Mouse (Mus musculus) heart, postnatal 14 days (tissue): ENCODE measurements at regions not wholly inside any gene's neighbourhood (a gene's known extent, or its start where the extent isn't known, plus 50 kb on each side); places are given as distances from the start of the nearest gene placed in this dataset.

ENCODE experiments used
- DNase-seq, 2 experiments: peaks; one replicate each; pipeline ENCODE4 v3.0.0; 2021 to 2022
- intact Hi-C: fragments of 180-260 bp; cut with DNase I; formaldehyde crosslinking; loops from one replicate; pipeline ENCODE4 v1.15.1; 2025

DNA sequence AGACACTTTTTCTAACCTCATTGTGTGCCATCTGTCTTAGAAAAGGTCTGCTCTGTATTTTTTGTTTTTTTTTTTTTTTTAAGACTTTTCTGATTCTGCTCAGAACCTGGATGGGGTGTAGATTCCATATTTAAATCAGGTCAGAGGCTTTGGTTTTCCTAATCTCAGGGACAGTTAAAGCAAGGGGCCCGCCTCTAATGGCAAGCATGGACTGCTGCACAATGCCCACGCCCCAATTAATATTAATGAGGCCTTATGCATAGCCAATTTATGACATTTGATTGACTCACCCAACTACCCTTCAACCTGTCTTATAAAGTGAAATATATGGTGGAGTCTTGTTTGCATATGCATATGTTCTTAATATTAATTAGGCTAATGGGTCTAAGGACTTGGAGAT lies 662.6 kb downstream of the Bcl11a start:
- intact Hi-C loops: no loop called here
- no peak for DNase-seq

GRCm38 (mm10) chr11:24742561-24742960 lies 664.7 kb downstream of the Bcl11a start:
- DNase-seq: no peak
- intact Hi-C loops: no loop called here

GRCm38 (mm10) chr11:24743439-24743838 lies 665.6 kb downstream of the Bcl11a start:
- intact Hi-C loops: no loop called here
- DNase-seq: no peak

GRCm38 (mm10) chr11:24745841-24746240 lies 668.0 kb downstream of the Bcl11a start:
- intact Hi-C loops: no loop called here
- DNase-seq: no peak

DNA sequence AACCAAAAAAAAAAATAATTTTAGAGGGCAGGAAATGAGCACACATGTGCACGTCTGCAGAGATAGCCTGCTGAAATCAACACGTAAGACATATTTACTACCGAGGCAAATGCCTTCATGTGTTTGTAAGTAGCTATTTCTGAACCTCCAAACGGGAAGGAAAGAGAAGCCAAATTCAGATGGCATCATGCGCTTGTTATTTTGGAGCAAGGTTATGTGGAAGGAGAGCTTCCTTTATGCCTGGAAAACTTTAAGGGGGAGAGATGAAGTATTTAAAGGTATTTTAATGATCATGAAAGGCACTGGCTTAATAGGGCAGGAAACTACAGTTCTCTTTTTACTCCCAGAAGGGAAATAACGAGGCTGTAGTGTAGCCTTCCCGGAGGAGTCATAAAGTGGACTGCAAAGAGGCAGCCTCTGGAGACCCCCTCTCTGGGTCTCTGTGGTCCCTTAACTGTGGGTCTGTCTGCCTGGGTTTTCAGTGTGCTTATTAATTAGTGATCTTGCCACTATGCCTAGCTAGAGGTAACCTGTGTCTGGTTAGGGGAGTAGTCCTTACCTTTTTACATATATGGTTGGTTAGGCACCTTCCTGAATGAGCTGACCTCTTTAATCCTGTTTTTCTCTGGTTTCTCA lies 672.4 kb downstream of the Bcl11a start:
- DNase-seq: no peak

DNA sequence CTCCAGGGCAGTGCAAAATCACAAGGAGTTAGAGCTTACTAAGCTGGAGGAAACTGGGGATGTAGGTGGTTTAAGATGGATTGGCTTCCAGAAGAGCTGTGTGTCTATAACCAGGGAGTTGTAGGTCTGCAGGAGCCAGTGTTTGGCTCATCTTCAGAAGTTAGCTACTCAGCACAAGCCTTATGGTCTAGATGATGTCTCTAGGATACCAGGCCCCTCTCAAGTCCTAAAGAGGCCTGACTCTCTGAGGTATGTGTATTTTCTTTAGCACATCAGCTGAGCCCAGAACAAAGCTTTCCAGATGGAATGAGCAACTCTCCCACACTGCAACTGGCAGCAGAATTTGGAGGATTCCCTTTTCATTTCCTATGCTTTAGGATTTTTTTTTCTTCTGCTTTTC lies 680.3 kb downstream of the Bcl11a start:
- DNase-seq: no peak
- intact Hi-C loops: no loop called here

More for the DNA sequence above, 672.4 kb downstream of the Bcl11a start:
- intact Hi-C loops: no loop called here

DNA sequence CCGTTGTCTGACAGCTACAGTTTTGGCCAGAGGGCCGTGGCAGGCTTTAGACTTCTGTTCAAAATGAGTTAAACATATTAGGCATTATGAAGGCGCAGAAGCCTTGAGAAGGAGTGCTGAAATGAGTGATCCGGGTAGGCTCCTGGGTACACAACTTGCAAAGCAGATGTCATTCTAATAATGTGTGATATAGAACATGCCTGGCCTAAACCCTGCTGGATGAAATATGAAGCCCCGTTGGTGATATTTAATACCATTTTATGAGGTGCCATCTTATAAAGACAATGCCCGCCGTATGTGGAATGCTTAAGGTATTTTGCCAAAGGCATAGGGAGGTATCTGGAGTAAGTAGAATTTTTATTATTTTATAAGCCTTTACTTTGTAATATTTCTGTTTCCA lies 705.6 kb downstream of the Bcl11a start:
- intact Hi-C loops: no loop called here
- DNase-seq: no peak

GRCm38 (mm10) chr11:24789120-24789519 lies 711.3 kb downstream of the Bcl11a start:
- intact Hi-C loops: no loop called here
- DNase-seq: peak in 1 of 2 experiments; percentile 5

DNA sequence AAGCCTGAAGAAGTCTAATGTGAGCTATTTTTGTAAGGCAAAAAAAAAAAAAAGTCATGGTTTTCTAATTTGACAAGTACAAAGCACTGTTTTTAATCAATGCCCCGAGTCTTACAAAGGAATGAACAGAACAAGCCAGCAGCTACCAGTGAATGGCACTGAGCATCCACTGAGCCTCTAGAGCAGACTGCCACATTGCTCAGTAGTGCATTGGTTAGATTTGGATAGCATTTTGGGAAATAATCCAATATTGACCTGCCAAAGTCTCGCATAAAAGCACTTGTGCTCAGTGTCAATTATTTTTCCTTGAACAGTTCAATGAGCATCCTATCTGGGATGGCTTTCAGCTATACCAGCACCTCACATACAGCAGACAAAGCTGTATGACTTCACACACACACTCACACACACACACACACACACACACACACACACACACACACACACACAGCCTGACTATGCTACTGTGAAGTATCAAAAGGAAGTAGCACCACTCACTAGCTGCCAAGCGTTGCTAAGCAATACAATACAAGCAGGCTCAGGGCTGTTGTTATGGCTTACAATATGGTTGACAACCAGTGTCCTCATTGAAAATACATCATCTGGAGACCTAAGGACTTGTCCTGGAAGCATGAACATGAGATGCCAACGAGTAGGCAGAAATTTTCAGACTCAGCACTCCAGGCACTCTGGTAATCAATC lies 717.8 kb downstream of the Bcl11a start:
- no peak for DNase-seq
- intact Hi-C loops: no loop called here

DNA sequence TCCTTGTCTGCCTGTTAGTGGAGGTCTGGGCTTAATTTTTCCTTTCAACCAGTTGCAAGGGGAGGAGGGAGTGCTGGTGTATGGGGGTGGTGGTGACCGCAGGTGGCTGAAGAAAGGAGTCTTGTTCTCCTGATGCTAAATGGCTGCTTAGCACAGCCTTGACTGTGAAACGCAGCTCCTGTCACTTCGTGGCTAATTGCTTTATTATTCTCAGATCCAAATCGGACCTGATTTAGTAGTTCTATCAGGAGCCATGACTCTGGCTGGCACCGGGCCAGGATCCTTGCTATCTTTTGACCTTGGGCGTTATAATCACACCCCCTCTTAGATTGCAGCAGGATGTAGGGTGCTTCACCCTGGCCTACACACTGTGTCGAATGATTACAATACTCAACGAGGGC lies 726.8 kb downstream of the Bcl11a start:
- intact Hi-C loops: no loop called here
- DNase-seq: no peak

DNA sequence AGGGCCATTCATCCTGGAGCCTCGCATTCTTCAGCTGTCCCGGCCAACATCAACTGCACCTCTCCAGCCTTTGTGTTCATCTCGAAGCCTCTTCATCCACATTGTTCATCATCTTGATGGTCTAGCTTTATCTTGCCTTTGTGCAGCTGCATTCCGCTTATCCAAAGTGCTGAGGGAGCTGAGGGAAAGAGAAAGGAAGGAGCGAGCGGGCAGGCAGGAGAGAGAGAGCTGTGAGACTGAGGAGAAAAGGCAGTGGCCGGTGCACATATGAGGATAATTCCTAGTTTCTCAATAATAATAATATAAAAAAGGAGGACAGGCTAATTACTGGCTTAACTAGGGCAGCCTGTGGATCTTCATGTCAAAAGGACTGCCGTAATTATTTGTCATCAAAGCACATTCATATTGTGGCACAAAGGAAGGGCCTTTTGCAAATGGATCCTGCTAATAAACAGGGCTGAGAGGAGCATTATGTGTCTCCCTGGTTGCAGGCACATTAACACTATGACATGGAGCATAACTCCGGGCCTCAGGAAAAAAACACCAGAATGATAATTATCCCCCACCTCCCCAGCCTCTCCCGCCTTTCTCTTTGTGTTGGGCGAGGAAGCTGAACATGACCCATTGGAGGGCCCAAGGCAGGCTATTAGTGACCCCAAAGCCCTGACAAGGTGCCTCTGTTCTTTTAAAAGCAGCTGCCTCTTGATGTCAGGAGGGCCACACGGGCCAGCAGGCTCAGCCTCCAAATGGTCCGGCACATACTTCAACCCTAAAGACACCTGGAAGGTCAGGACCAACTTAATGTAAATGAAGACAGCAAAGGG lies 751.9 kb downstream of the Bcl11a start:
- DNase-seq: no peak
- intact Hi-C loops: no loop called here

DNA sequence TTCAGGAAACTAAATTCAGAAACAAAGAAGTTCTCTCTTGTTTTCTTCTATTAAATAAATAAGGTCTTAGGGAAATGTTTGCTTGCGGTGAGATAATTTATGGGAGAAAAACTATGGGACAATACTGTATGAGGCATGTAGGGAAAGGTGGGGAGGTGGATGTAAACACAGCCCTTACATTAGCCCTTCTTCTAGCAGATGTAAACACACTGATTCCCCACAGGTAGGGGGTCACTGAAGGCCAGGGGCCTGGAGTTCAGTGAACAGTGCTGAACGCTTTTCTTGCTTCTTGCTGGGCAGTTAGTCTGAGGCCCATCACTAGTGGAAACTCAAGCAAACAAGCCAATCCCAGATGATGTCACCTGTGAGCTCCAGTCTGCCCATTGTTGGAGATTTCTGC lies 752.6 kb downstream of the Bcl11a start:
- DNase-seq: no peak
- intact Hi-C loops: no loop called here

DNA sequence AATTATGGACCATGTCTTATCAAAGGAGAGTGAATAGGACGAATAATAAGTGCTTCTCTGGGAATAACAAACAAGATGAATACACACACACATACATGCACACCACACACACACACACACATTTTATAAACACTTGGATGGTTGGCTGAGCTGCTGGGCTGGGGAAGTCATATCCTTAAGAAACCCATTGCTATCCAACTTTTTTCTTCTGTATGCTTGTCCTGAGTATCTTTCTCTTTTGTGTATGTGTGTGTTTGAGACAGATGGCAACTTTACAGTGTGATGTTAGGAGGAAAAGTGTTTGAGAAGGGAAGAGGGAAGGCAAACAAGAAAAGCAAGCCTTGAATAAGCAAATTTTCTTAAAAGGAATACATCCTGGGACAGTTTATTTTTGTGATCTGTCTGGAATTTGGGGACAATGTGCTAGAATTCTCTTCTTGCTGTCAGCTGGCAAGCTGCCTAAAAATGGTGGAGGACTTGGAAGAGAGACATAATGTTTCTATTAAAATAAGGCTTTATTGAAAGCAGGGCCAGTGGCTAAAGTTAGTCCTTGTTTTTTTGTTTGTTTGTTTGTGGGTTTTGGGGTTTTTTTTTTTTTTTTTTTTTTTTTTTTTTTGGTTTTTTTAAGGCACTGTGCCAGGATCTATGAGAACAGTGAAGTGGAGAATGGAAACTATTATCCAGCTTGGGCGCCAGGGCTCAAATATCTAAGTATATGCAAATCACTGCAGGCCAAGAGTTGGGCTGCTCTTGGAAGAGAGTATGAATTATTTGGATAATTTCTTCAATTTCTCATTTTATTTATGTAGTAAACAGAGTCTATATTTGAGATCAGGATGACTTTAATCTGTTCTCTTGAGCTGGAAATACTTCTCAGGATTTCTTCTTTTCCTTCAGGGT lies 766.2 kb downstream of the Bcl11a start:
- no peak for DNase-seq
- intact Hi-C loops: no loop called here

GRCm38 (mm10) chr11:24856991-24857390 lies 779.1 kb downstream of the Bcl11a start:
- intact Hi-C loops: no loop called here

DNA sequence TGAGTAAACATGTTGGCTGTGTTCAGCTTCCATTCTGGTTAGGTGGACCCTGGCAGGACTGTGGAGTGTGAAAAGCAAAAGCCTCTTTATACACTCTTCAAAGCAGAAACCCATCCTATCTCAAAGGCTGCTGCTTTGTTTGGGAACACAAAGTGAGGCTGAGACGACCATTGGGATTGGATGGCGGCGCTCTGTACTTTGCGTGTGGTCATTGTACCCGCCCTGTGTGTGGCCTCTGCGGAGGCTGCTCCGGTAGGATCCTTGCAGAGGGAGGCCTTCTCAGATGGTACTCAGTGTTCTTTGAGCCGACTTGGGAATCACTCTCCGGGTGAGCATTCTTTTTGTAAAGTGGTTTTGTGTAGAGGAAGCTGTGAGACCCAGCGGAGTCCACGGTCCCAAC lies 786.8 kb downstream of the Bcl11a start:
- no peak for DNase-seq
- intact Hi-C loops: no loop called here

More at GRCm38 (mm10) chr11:24856991-24857390, 779.1 kb downstream of the Bcl11a start:
- DNase-seq: no peak

DNA sequence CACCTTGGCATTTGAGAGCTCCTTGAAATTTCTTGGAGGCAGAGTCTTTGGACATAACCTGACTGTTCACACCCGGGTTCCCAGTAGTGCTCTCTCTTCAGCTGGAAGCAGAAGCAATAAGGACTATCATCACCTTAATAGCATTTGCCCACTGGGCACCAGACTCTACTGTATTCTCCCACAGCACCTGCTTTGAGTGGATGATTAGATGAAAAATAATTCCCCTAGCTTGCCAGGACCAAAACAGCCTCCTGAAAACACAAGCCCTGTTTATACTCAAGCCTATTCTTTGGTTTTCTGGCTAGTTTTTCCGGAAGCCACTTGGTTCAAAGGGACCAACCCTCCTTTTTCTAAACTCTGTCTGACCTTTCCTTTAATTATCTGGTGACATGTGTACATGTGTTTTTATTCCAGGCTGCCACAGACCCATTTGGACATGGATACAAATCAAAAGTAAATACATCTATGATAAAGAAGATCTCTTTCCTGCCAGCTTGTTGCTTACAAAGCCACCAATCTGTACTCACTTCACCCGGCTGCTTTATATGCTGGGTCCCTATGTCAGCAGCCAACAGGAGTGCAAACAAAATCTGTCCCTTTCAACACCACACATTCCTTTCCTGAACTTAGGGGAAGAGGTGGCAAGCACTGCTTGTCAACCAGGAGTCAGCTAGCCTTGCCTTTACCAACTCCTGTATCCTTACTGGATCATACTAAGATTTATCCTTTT lies 787.4 kb downstream of the Bcl11a start:
- intact Hi-C loops: no loop called here
- no peak for DNase-seq
